Mouse (Mus musculus) liver, postnatal 0 days (tissue): Measurements from ENCODE around the gene Khk.

Source experiments
- CTCF ChIP-seq: sonication (generic); IDR thresholded peaks from 2 replicates; pipeline ENCODE4 v1.5.1; 2016; ENCODE audit warnings: antibody characterized with exemption, low read depth
- EP300 ChIP-seq: IDR thresholded peaks from 2 replicates; pipeline ENCODE4 v1.6.1; 2016; ENCODE audit warnings: antibody characterized with exemption, low read depth, mild to moderate bottlenecking

DNA sequence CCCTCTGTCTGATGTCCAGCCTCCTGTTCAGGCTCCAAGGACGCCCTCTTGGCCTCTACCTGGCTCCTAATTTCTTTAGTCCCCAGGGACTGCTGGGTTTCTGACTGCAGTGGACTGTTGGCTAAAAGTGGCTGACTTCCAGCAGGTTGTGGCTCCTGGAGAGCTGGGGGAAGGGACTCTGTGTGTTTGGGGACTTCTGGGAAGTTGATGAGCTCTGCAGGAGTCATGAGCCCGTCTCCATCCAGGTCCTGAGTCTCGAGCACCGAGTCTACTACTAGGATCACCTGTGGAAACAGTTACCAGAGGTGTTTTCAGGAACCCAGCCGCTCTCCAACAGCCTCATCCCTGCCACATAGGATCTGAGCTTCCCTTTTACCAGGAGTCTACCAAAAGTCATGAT is 12.5 kb downstream of the Khk start:
- no peak for TF ChIP-seq EP300
- TF ChIP-seq CTCF: no peak
